Mouse (Mus musculus) forebrain, postnatal 0 days (tissue): ENCODE measurements around the gene C1qb. TPM values are rescaled to one million over a fixed set of nuclear protein-coding genes. Genes with fewer than 3 reads are reported as not detected.

ENCODE experiments used
- ATAC-seq: fragments of 200-750 bp; cut with Nextera tagmentation; 2 replicates; pipeline ENCODE4 v1.8.0; 2017; ENCODE audit warnings: mild to moderate bottlenecking, moderate library complexity
- DNase-seq: peaks from one replicate; pipeline ENCODE4 v3.0.0-alpha.2; 2015
- H3K27ac ChIP-seq: fragments of 300-500 bp; sonication (generic); 2 replicates; pipeline ENCODE4 v1.5.1; 2014; ENCODE audit warnings: low read depth, mild to moderate bottlenecking, antibody characterized with exemption, low read length, moderate library complexity, mixed read lengths
- H3K27me3 ChIP-seq: fragments of 300-500 bp; sonication (generic); 2 replicates; pipeline ENCODE4 v1.6.1; 2014; ENCODE audit warnings: mild to moderate bottlenecking, low read length, mixed read lengths; ENCODE audit not compliant: insufficient read depth
- H3K36me3 ChIP-seq: fragments of 300-500 bp; sonication (generic); 2 replicates; pipeline ENCODE4 v1.6.1; 2014; ENCODE audit warnings: mild to moderate bottlenecking, moderate library complexity; ENCODE audit not compliant: insufficient read depth
- H3K4me1 ChIP-seq: fragments of 300-500 bp; sonication (generic); 2 replicates; pipeline ENCODE4 v1.6.1; 2014; ENCODE audit warnings: antibody characterized with exemption; ENCODE audit not compliant: insufficient read depth
- H3K4me2 ChIP-seq: fragments of 300-500 bp; sonication (generic); 2 replicates; pipeline ENCODE4 v1.6.1; 2014; ENCODE audit warnings: low read depth, mild to moderate bottlenecking, moderate library complexity
- H3K4me3 ChIP-seq: fragments of 300-500 bp; sonication (generic); 2 replicates; pipeline ENCODE4 v1.5.1; 2014; ENCODE audit warnings: low read depth, low read length, mixed read lengths
- H3K9ac ChIP-seq: fragments of 300-500 bp; sonication (generic); 2 replicates; pipeline ENCODE4 v1.6.1; 2014; ENCODE audit warnings: mild to moderate bottlenecking
- H3K9me3 ChIP-seq: fragments of 300-500 bp; sonication (generic); 2 replicates; pipeline ENCODE4 v1.6.1; 2016; ENCODE audit warnings: low read length
- CTCF ChIP-seq: sonication (generic); IDR thresholded peaks from 2 replicates; pipeline ENCODE4 v1.5.1; 2016; ENCODE audit warnings: antibody characterized with exemption, control low read depth, low read depth
- WGBS: fragments of 180-500 bp; shearing (Covaris S2); extraction: QIAGEN DNeasy Blood & Tissue Kit; methylation state at CpG from one replicate; pipeline ENCODE4 v1.1.7; 2014; 5-methylcytosine and 5-hydroxymethylcytosine counted together
- polyA plus RNA-seq: library from polyadenylated mRNA; unstranded; fragments of >200 nt; fragmentation: Nextera tagmentation; extraction: Ambion mirVana; gene quantifications from 2 replicates; pipeline ENCODE4 v1.2.1, GENCODE M21; 2015
- total RNA-seq: library from RNA; depleted of rRNA; stranded (reverse); fragments of >200 nt; gene quantifications from 2 replicates; pipeline ENCODE4 v1.2.3, GENCODE M21; 2014

Gene C1qb
- total and polyA plus RNA-seq, 2 experiments from 2014 or later: 57.1 to 67.4 TPM

- Histone ChIP-seq H3K36me3 (no peaks in the 10 kb centered on the region), H3K9ac (no peak overlapping the region), H3K9me3 (no peaks in the 10 kb centered on the region), H3K4me2 (no peak overlapping the region), H3K27me3 (0 out of 2 replicates have a peak, but pooled peaks cover 6% of the 10 kb centered on the region), H3K27ac (no peak overlapping the region), H3K4me1 (peaks cover 6% of the 10 kb centered on the region; the same call in 1 of the 2 replicates), H3K4me3 (no peak overlapping the region)
- no peak for TF ChIP-seq CTCF
- ATAC-seq (no peak), DNase-seq (no peak)
- WGBS: 80% methylated on average over 8 of the region's 8 CpGs
These were observed 32.8 kb upstream of the C1qb start for GRCm38 (mm10) chr4:136918834-136919233.

GRCm38 (mm10) chr4:136917165-136917524 is 31.2 kb upstream of the C1qb start:
- Histone ChIP-seq H3K27ac (no peak overlapping the region), H3K4me2 (no peak overlapping the region)
- ATAC-seq: no peak

GRCm38 (mm10) chr4:136916359-136917164 is 30.6 kb upstream of the C1qb start:
- DNase-seq: no peak
- ATAC-seq: no peak

More at GRCm38 (mm10) chr4:136917165-136917524, 31.2 kb upstream of the C1qb start:
- WGBS: 23% methylated on average over 7 of the region's 7 CpGs
- Histone ChIP-seq H3K27me3 (peaks cover 4% of the 10 kb centered on the region; the same call in 1 of the 2 replicates), H3K9ac (no peak overlapping the region), H3K4me1 (peaks cover 6% of the 10 kb centered on the region; the same call in 1 of the 2 replicates), H3K36me3 (no peaks in the 10 kb centered on the region), H3K4me3 (no peak overlapping the region), H3K9me3 (no peaks in the 10 kb centered on the region)
- no peak for TF ChIP-seq CTCF
- no peak for DNase-seq

GRCm38 (mm10) chr4:136912841-136913240 is 26.9 kb upstream of the C1qb start:
- H3K4me1 ChIP-seq: peaks cover 6% of the 10 kb centered on the region; the same call in 1 of the 2 replicates
- no peaks in the 10 kb centered on the region for H3K9me3 ChIP-seq
- no peak overlapping the region for H3K9ac ChIP-seq
- DNase-seq (no peak), ATAC-seq (no peak)
- no peak overlapping the region for H3K27ac ChIP-seq
- H3K4me2 ChIP-seq: no peak overlapping the region
- no peak overlapping the region for H3K4me3 ChIP-seq
- peaks cover 11% of the 10 kb centered on the region for H3K27me3 ChIP-seq
- 19% methylated on average over 9 of the region's 9 CpGs for WGBS
- no peaks in the 10 kb centered on the region for H3K36me3 ChIP-seq
- no peak for TF ChIP-seq CTCF

More at GRCm38 (mm10) chr4:136916359-136917164, 30.6 kb upstream of the C1qb start:
- no peak overlapping the region for H3K4me2 ChIP-seq
- no peaks in the 10 kb centered on the region for H3K36me3 ChIP-seq
- H3K27me3 ChIP-seq: peaks cover 4% of the 10 kb centered on the region; the same call in 1 of the 2 replicates
- no peak for TF ChIP-seq CTCF
- no peak overlapping the region for H3K9ac ChIP-seq
- H3K27ac ChIP-seq: no peak overlapping the region
- H3K4me3 ChIP-seq: no peak overlapping the region
- H3K4me1 ChIP-seq: peaks cover 6% of the 10 kb centered on the region; the same call in 1 of the 2 replicates
- H3K9me3 ChIP-seq: no peaks in the 10 kb centered on the region
- WGBS: 33% methylated on average over 20 of the region's 20 CpGs

GRCm38 (mm10) chr4:136911804-136912203 is 25.8 kb upstream of the C1qb start:
- Histone ChIP-seq H3K27me3 (peaks cover 16% of the 10 kb centered on the region), H3K4me2 (0 out of 2 replicates have a peak overlapping the region, but pooled peaks have one; percentile 13), H3K36me3 (no peaks in the 10 kb centered on the region), H3K4me1 (peaks cover 4% of the 10 kb centered on the region; the same call in 1 of the 2 replicates), H3K4me3 (no peak overlapping the region), H3K9ac (no peak overlapping the region), H3K27ac (no peak overlapping the region), H3K9me3 (no peaks in the 10 kb centered on the region)
- DNase-seq: no peak
- ATAC-seq: no peak
- TF ChIP-seq CTCF: no peak
- 40% methylated on average over 9 of the region's 9 CpGs for WGBS

GRCm38 (mm10) chr4:136911211-136911646 is 25.2 kb upstream of the C1qb start:
- Histone ChIP-seq H3K4me2 (0 out of 2 replicates have a peak overlapping the region, but pooled peaks have one; percentile 13), H3K9me3 (no peaks in the 10 kb centered on the region), H3K9ac (no peak overlapping the region), H3K4me1 (no peaks in the 10 kb centered on the region), H3K27ac (no peak overlapping the region), H3K27me3 (peaks cover 21% of the 10 kb centered on the region), H3K36me3 (no peaks in the 10 kb centered on the region), H3K4me3 (no peak overlapping the region)
- no peak for DNase-seq
- WGBS: 1% methylated on average over 17 of the region's 17 CpGs
- ATAC-seq: peak; percentile 27; the same call in 1 of the 2 replicates
- no peak for TF ChIP-seq CTCF

GRCm38 (mm10) chr4:136907809-136908208 is 21.8 kb upstream of the C1qb start:
- H3K27ac ChIP-seq: no peak overlapping the region
- H3K9ac ChIP-seq: no peak overlapping the region
- H3K4me1 ChIP-seq: peaks cover 4% of the 10 kb centered on the region; the same call in 1 of the 2 replicates
- no peak overlapping the region for H3K4me3 ChIP-seq
- no peaks in the 10 kb centered on the region for H3K36me3 ChIP-seq
- no peak for TF ChIP-seq CTCF
- H3K9me3 ChIP-seq: no peaks in the 10 kb centered on the region
- peaks cover 26% of the 10 kb centered on the region for H3K27me3 ChIP-seq
- H3K4me2 ChIP-seq: no peak overlapping the region
- ATAC-seq (no peak), DNase-seq (no peak)
